Mouse (Mus musculus) bone marrow, adult 2 months (tissue): ENCODE measurements around the gene Hhipl2. TPM values are rescaled to one million over a fixed set of nuclear protein-coding genes. Genes with fewer than 3 reads are reported as not detected.
A peak's percentile ranks its signal among the peaks of the same experiment; 100 is the strongest.
"Not testable (repeated sequence)": the region's sequence is repeated elsewhere in the genome, so short reads cannot be mapped to it uniquely, and the experiment has no call there.

ENCODE experiments used
- H3K27ac ChIP-seq: fragments of 200-500 bp; 2 replicates; pipeline ENCODE4 v1.5.1; 2012; ENCODE audit warnings: low read depth, mild to moderate bottlenecking, control low read depth, inconsistent platforms, low read length; ENCODE audit not compliant: control insufficient read depth, poor library complexity, insufficient read depth
- H3K4me1 ChIP-seq: fragments of 200-500 bp; 2 replicates; pipeline ENCODE4 v1.6.1; 2011; ENCODE audit warnings: low read length; ENCODE audit not compliant: control insufficient read depth, insufficient read depth
- H3K4me3 ChIP-seq: fragments of 200-500 bp; replicated peaks from 2 replicates; pipeline ENCODE3; 2011; ENCODE audit warnings: mild to moderate bottlenecking, low read depth, low read length, control low read depth; ENCODE audit not compliant: control insufficient read depth
- CTCF ChIP-seq: fragments of 200-500 bp; IDR thresholded peaks from 2 replicates; pipeline ENCODE4 v1.5.1; 2011; ENCODE audit warnings: low read length, control low read depth; ENCODE audit not compliant: control insufficient read depth, insufficient read depth
- POLR2A ChIP-seq: fragments of 200-500 bp; IDR thresholded peaks from 2 replicates; pipeline ENCODE4 v1.6.1; 2011; ENCODE audit warnings: low read depth, mild to moderate bottlenecking, control low read depth, low read length, borderline replicate concordance; ENCODE audit not compliant: control insufficient read depth
- WGBS: fragments of 180-500 bp; shearing (Covaris S2); methylation state at CpG from one replicate; pipeline ENCODE4 v1.1.7; 2018; 5-methylcytosine and 5-hydroxymethylcytosine counted together
- polyA plus RNA-seq: library from polyadenylated mRNA; stranded (reverse); fragments of >200 nt; gene quantifications from 2 replicates; pipeline ENCODE4 v1.2.4, GENCODE M21; 2011; ENCODE audit warnings: low replicate concordance; ENCODE audit not compliant: missing spikeins, insufficient read depth, insufficient read length

Hhipl2 gene
- 0.65 TPM in 1 of 2 replicates, not detected in the other for polyA plus RNA-seq

GRCm38 (mm10) chr1:183417873-183418272 lies at the start of gene Hhipl2:
TSS of gene Hhipl2 (plus strand) at chr1:183418215.
- H3K4me1 ChIP-seq: no peaks in the 10 kb centered on the region; the same call in 1 of the 2 replicates
- TF ChIP-seq CTCF (no peak), POLR2A (no peak)
- no peak within 1 kb of the TSS for H3K27ac ChIP-seq
- no peak within 1 kb of the TSS for H3K4me3 ChIP-seq
- 79% methylated on average over 12 of the region's 12 CpGs for WGBS

GRCm38 (mm10) chr1:183368601-183369400 lies 49.2 kb upstream of the Hhipl2 start:
- WGBS: 6% methylated on average over 56 of the region's 56 CpGs
- Histone ChIP-seq H3K4me3 (peak overlapping the region; percentile 82), H3K4me1 (peaks cover 4% of the 10 kb centered on the region; the same call in 1 of the 2 replicates), H3K27ac (peak overlapping the region; percentile 57; the same call in 1 of the 2 replicates)
- TF ChIP-seq POLR2A: 0 out of 2 replicates have a peak, but pooled peaks have one; percentile 37
- no peak for TF ChIP-seq CTCF

GRCm38 (mm10) chr1:183369427-183370014 lies 48.5 kb upstream of the Hhipl2 start, which contains the start of gene Mia3:
TSS of gene Mia3 (minus strand) at chr1:183369553.
- peak within 1 kb of the TSS; percentile 57; the same call in 1 of the 2 replicates for H3K27ac ChIP-seq
- 1% methylated on average over 51 of the region's 51 CpGs for WGBS
- peak within 1 kb of the TSS; percentile 82 for H3K4me3 ChIP-seq
- H3K4me1 ChIP-seq: peaks cover 4% of the 10 kb centered on the region; the same call in 1 of the 2 replicates
- TF ChIP-seq POLR2A (no peak; the same call in 1 of the 2 replicates), CTCF (peak; percentile 24; the same call in 1 of the 2 replicates)

GRCm38 (mm10) chr1:183374728-183375127 lies 43.3 kb upstream of the Hhipl2 start:
- no peak for TF ChIP-seq CTCF
- no peak for TF ChIP-seq POLR2A
- H3K4me1 ChIP-seq: peaks cover under 1% of the 10 kb centered on the region; the same call in 1 of the 2 replicates
- H3K4me3 ChIP-seq: no peak overlapping the region
- WGBS: 78% methylated on average over 5 of the region's 5 CpGs
- no peak overlapping the region for H3K27ac ChIP-seq

GRCm38 (mm10) chr1:183377045-183377444 lies 41.0 kb upstream of the Hhipl2 start:
- Histone ChIP-seq H3K4me1 (no peaks in the 10 kb centered on the region), H3K4me3 (no peak overlapping the region), H3K27ac (no peak overlapping the region)
- no peak for TF ChIP-seq POLR2A
- no peak for TF ChIP-seq CTCF
- 77% methylated on average over 4 of the region's 4 CpGs for WGBS

GRCm38 (mm10) chr1:183378321-183378941 lies 39.6 kb upstream of the Hhipl2 start:
- 50% methylated on average over 10 of the region's 10 CpGs for WGBS

GRCm38 (mm10) chr1:183379376-183379775 lies 38.6 kb upstream of the Hhipl2 start:
- H3K4me3 ChIP-seq, H3K27ac ChIP-seq, H3K4me1 ChIP-seq: not testable (repeated sequence)
- WGBS: 79% methylated on average over 3 of the region's 3 CpGs

More at GRCm38 (mm10) chr1:183378321-183378941, 39.6 kb upstream of the Hhipl2 start:
- Histone ChIP-seq H3K27ac (no peak overlapping the region), H3K4me3 (no peak overlapping the region), H3K4me1 (no peaks in the 10 kb centered on the region)
- TF ChIP-seq CTCF: no peak
- no peak for TF ChIP-seq POLR2A

GRCm38 (mm10) chr1:183381816-183382215 lies 36.2 kb upstream of the Hhipl2 start:
- H3K4me3 ChIP-seq: no peak overlapping the region
- no peak overlapping the region for H3K27ac ChIP-seq
- 79% methylated on average over 5 of the region's 5 CpGs for WGBS
- H3K4me1 ChIP-seq: no peaks in the 10 kb centered on the region
- no peak for TF ChIP-seq CTCF
- TF ChIP-seq POLR2A: no peak
